Mouse (Mus musculus) CH12.LX (cell line): ENCODE results near the gene Immp2l. TPM values are rescaled to one million over a fixed set of nuclear protein-coding genes. Genes with fewer than 3 reads are reported as not detected.

ENCODE experiments used
- DNase-seq: peaks from one replicate; pipeline ENCODE4 v3.0.0-alpha.2; 2013; ENCODE audit errors: extremely low read depth
- H3K27ac ChIP-seq: 2 replicates; pipeline ENCODE4 v1.5.1; 2012; ENCODE audit warnings: low read depth, mild to moderate bottlenecking, control low read depth, moderate library complexity; ENCODE audit not compliant: insufficient read depth
- H3K27me3 ChIP-seq: replicated peaks from 2 replicates; pipeline ENCODE3; 2012; ENCODE audit warnings: inconsistent platforms
- H3K36me3 ChIP-seq, 2 experiments: replicated peaks in 1 of 2; 2 replicates each; pipeline versions ENCODE3 to v1.6.1; 2012; ENCODE audit warnings: inconsistent platforms in 1 of 2, low read length in 1 of 2, mild to moderate bottlenecking in 1 of 2, mixed read lengths in 1 of 2, moderate library complexity in 1 of 2; ENCODE audit not compliant: control insufficient read depth in 1 of 2, insufficient read depth in 1 of 2
- H3K4me1 ChIP-seq, 2 experiments: 2 replicates each; pipeline ENCODE4 v1.6.1; 2012; ENCODE audit warnings: inconsistent platforms in 1 of 2, moderate library complexity in 1 of 2; ENCODE audit not compliant: insufficient read depth in 2 of 2, control insufficient read depth in 1 of 2
- H3K4me2 ChIP-seq: 2 replicates; pipeline ENCODE4 v1.6.1; 2012; ENCODE audit warnings: low read depth, mild to moderate bottlenecking, control low read depth; ENCODE audit not compliant: poor library complexity, insufficient read depth, severe bottlenecking
- H3K4me3 ChIP-seq, 3 experiments: fragments of 150-350 bp in 1 of 3; sonication (generic) in 1 of 3; replicated peaks in 1 of 3; 2 replicates each; pipeline versions ENCODE3 to v1.5.1; 2011 to 2012; ENCODE audit warnings: low read depth in 2 of 3, low read length in 2 of 3, mild to moderate bottlenecking in 2 of 3, moderate library complexity in 2 of 3, control low read depth in 1 of 3, improper control_type of control experiment in 1 of 3, inconsistent platforms in 1 of 3, mixed read lengths in 1 of 3; ENCODE audit not compliant: poor library complexity in 1 of 3
- H3K79me2 ChIP-seq: replicated peaks from 2 replicates; pipeline ENCODE4 v1.6.1; 2012; ENCODE audit warnings: mild to moderate bottlenecking, moderate library complexity; ENCODE audit not compliant: control insufficient read depth, poor library complexity, insufficient read depth, severe bottlenecking; ENCODE audit errors: extremely low read depth
- H3K9ac ChIP-seq: 2 replicates; pipeline ENCODE4 v1.6.1; 2012; ENCODE audit warnings: low read depth, mild to moderate bottlenecking, control low read depth, moderate library complexity; ENCODE audit not compliant: insufficient read depth
- H3K9me3 ChIP-seq: replicated peaks from 2 replicates; pipeline ENCODE3; 2012; ENCODE audit warnings: low read length, inconsistent platforms, mixed read lengths
- CHD1 ChIP-seq: IDR thresholded peaks from 2 replicates; pipeline ENCODE4 v1.6.1; 2012; ENCODE audit warnings: low read depth, low read length, improper control_type of control experiment, inconsistent platforms
- CHD2 ChIP-seq: IDR thresholded peaks from 2 replicates; pipeline ENCODE4 v1.6.1; 2011; ENCODE audit warnings: low read length, improper control_type of control experiment
- CTCF ChIP-seq, 2 experiments: IDR thresholded peaks in 1 of 2; conservative IDR thresholded peaks in 1 of 2; 2 replicates each; pipeline ENCODE4 v1.5.1; 2011 to 2012; ENCODE audit warnings: low read depth in 2 of 2, low read length in 2 of 2, improper control_type of control experiment in 1 of 2, inconsistent platforms in 1 of 2, mild to moderate bottlenecking in 1 of 2, moderate library complexity in 1 of 2
- E2F4 ChIP-seq: IDR thresholded peaks from 2 replicates; pipeline ENCODE4 v1.6.1; 2011; ENCODE audit warnings: low read depth, low read length, improper control_type of control experiment; ENCODE audit not compliant: insufficient replicate concordance
- ELF1 ChIP-seq: IDR thresholded peaks from 2 replicates; pipeline ENCODE4 v1.6.1; 2014; ENCODE audit warnings: low read depth, mild to moderate bottlenecking, inconsistent platforms, low read length, improper control_type of control experiment
- IRF4 ChIP-seq: IDR thresholded peaks from 2 replicates; pipeline ENCODE4 v1.6.1; 2014; ENCODE audit warnings: low read depth, mild to moderate bottlenecking, inconsistent platforms, low read length, improper control_type of control experiment
- JUN ChIP-seq: IDR thresholded peaks from 2 replicates; pipeline ENCODE4 v1.6.1; 2011; ENCODE audit warnings: low read depth, mild to moderate bottlenecking, low read length, improper control_type of control experiment, moderate library complexity; ENCODE audit not compliant: insufficient read depth
- MAFK ChIP-seq: IDR thresholded peaks from 2 replicates; pipeline ENCODE4 v1.6.1; 2011; ENCODE audit warnings: low read length, improper control_type of control experiment; ENCODE audit not compliant: insufficient replicate concordance
- MXI1 ChIP-seq: IDR thresholded peaks from 2 replicates; pipeline ENCODE4 v1.6.1; 2011; ENCODE audit warnings: mild to moderate bottlenecking, low read depth, low read length, improper control_type of control experiment
- MYC ChIP-seq: IDR thresholded peaks from 2 replicates; pipeline ENCODE4 v1.6.1; 2011; ENCODE audit warnings: low read depth, mild to moderate bottlenecking, improper control_type of control experiment, low read length
- NRF1 ChIP-seq: IDR thresholded peaks from 2 replicates; pipeline ENCODE4 v1.6.1; 2014; ENCODE audit warnings: low read depth, mild to moderate bottlenecking, inconsistent platforms, low read length, improper control_type of control experiment, moderate library complexity
- PAX5 ChIP-seq: IDR thresholded peaks from 2 replicates; pipeline ENCODE4 v1.6.1; 2012; ENCODE audit warnings: low read length, inconsistent platforms, mixed read lengths
- POLR2AphosphoS2 ChIP-seq: IDR thresholded peaks from 2 replicates; pipeline ENCODE4 v1.6.1; 2011; ENCODE audit warnings: low read depth, low read length, improper control_type of control experiment
- RAD21 ChIP-seq: IDR thresholded peaks from 2 replicates; pipeline ENCODE4 v1.6.1; 2011; ENCODE audit warnings: low read depth, mild to moderate bottlenecking, low read length, improper control_type of control experiment, moderate library complexity
- SMC3 ChIP-seq: IDR thresholded peaks from 2 replicates; pipeline ENCODE4 v1.6.1; 2011; ENCODE audit warnings: low read depth, low read length, improper control_type of control experiment
- USF2 ChIP-seq: conservative IDR thresholded peaks from 2 replicates; pipeline ENCODE4 v1.6.1; 2011; ENCODE audit warnings: low read depth, low read length, improper control_type of control experiment
- ZC3H11A ChIP-seq: IDR thresholded peaks from 2 replicates; pipeline ENCODE4 v1.6.1; 2012; ENCODE audit warnings: low read depth, mild to moderate bottlenecking, inconsistent platforms, low read length, improper control_type of control experiment
- ZNF384 ChIP-seq: IDR thresholded peaks from 2 replicates; pipeline ENCODE4 v1.6.1; 2012; ENCODE audit warnings: low read depth, low read length, improper control_type of control experiment, inconsistent platforms
- dilution Hi-C: fragments of 300-500 bp; cut with MboI; formaldehyde crosslinking; loops from 2 replicates; pipeline ENCODE4 v1.14.3; 2020; ENCODE audit warnings: low sequenced_read_pairs; ENCODE audit not compliant: extremely low pct_unique_long_range_greater_than_20kb, extremely low pct_ligation_motif_present
- in situ Hi-C: fragments of 300-500 bp; cut with MboI; formaldehyde crosslinking; loops from 3 replicates; pipeline ENCODE4 v1.14.3; 2019; ENCODE audit warnings: low sequenced_read_pairs, low pct_ligation_motif_present, low pct_unique_long_range_greater_than_20kb, mixed read lengths
- polyA plus RNA-seq: library from polyadenylated mRNA; unstranded; fragments of >175 nt; gene quantifications from 2 replicates; pipeline ENCODE4 v1.2.1, GENCODE M21; 2012; ENCODE audit warnings: low read depth; ENCODE audit not compliant: insufficient read length
- total RNA-seq, 2 experiments: library from RNA; depleted of rRNA; stranded (reverse); fragments of 300-350 nt in 1 of 2; fragments of >200 nt in 1 of 2; gene quantifications; 2 replicates each; pipeline ENCODE4 v1.2.3; 2012 to 2014

Immp2l gene
- total and polyA plus RNA-seq, 3 experiments = 4.8 to 16.5 (median 9.9) TPM

- Histone ChIP-seq H3K36me3 (no peaks in the 10 kb centered on the region), H3K4me2 (no peak overlapping the region), H3K9me3 (no peaks in the 10 kb centered on the region), H3K4me3 (no peak overlapping the region), H3K4me1 (no peaks in the 10 kb centered on the region), H3K9ac (no peak overlapping the region), H3K79me2 (no peaks in the 10 kb centered on the region), H3K27me3 (no peaks in the 10 kb centered on the region), H3K27ac (no peak overlapping the region)
- in situ Hi-C loops = no loop called here
- no peak for TF ChIP-seq JUN
- no peak for DNase-seq
- dilution Hi-C loops = no loop called here
Measured at GRCm38 (mm10) chr12:41621341-41621740, 597.5 kb downstream of the Immp2l start.

GRCm38 (mm10) chr12:41643262-41643661 is 619.4 kb downstream of the Immp2l start:
- in situ Hi-C loops (no loop called here), dilution Hi-C loops (no loop called here)
- Histone ChIP-seq H3K4me2 (no peak overlapping the region), H3K36me3 (no peaks in the 10 kb centered on the region), H3K4me1 (peaks cover 0 to 10% of the 10 kb centered on the region in 2 experiments; a peak in 2 of 4 replicates), H3K27me3 (no peaks in the 10 kb centered on the region), H3K79me2 (no peaks in the 10 kb centered on the region), H3K9me3 (no peaks in the 10 kb centered on the region), H3K4me3 (no peak overlapping the region), H3K27ac (no peak overlapping the region), H3K9ac (no peak overlapping the region)
- no peak for DNase-seq
- TF ChIP-seq ELF1 (no peak), CHD2 (no peak), IRF4 (no peak), E2F4 (no peak), MAFK (no peak), USF2 (no peak), MXI1 (no peak), JUN (no peak), CHD1 (no peak), MYC (no peak), RAD21 (no peak), ZNF384 (no peak), POLR2AphosphoS2 (no peak)

- dilution Hi-C loops = no loop called here
Measured at GRCm38 (mm10) chr12:41644802-41645551, 621.1 kb downstream of the Immp2l start.

More at GRCm38 (mm10) chr12:41644802-41645551, 621.1 kb downstream of the Immp2l start:
- H3K79me2 ChIP-seq = no peaks in the 10 kb centered on the region
- H3K27ac ChIP-seq = no peak overlapping the region
- no peak for DNase-seq
- no peak overlapping the region for H3K4me3 ChIP-seq
- H3K36me3 ChIP-seq = no peaks in the 10 kb centered on the region
- TF ChIP-seq CTCF (conservative IDR thresholded peaks at IDR 0.05 in 1 of 2, IDR thresholded peaks at IDR 0.05 in 1 of 2; ENCODE audit: low read depth in 2 of 2, low read length in 2 of 2) = no peak
- TF ChIP-seq ZNF384 = no peak
- TF ChIP-seq ZC3H11A = no peak
- TF ChIP-seq NRF1 = no peak
- TF ChIP-seq PAX5 = no peak
- no peak for TF ChIP-seq USF2
- TF ChIP-seq SMC3 = no peak
- TF ChIP-seq CHD2 = no peak
- H3K4me2 ChIP-seq = no peak overlapping the region
- H3K9me3 ChIP-seq = no peaks in the 10 kb centered on the region
- peaks cover 0 to 10% of the 10 kb centered on the region in 2 experiments; a peak in 2 of 4 replicates for H3K4me1 ChIP-seq
- no peaks in the 10 kb centered on the region for H3K27me3 ChIP-seq
- H3K9ac ChIP-seq = no peak overlapping the region
- in situ Hi-C loops = no loop called here
